Mouse (Mus musculus): ENCODE results near the gene Tmem212. TPM values are rescaled to one million over a fixed set of nuclear protein-coding genes. Genes with fewer than 3 reads are reported as not detected.

Gene Tmem212
- not detected in 2 replicates for polyA plus RNA-seq (2012; rRNA removed; ENCODE audit: low replicate concordance)

DNA sequence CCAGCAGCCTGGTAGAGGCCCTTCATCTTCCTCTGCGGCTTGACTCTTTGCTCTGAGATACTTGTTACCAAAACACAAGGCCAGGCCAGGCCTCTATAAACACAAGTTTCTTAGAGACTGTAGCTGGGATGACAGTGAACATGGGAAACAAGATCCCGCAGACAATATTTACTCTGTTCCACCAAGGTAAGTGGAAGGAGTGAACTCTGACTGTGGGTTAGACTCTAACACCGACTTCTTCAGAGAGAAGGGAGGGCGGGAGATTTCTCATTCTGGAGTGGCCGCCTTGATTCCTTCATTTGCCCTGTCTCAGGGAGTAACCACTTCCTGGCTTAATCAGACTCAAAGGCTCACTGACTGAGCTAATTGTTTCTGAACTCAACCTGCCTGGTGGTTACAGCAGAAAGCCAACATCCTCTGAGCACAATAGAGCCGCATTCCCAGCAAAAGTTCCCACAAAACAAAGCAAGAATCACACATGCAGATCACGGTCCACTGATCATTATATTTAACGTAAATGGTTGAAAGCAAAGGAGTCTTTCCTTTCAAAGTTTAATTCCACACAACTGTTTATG lies at the start of gene Tmem212:
Tmem212 (minus strand) TSS at position 51 of the 575 bp plus-strand sequence.

GRCm38 (mm10) chr3:27938381-27939323 lies 42.5 kb upstream of the Tmem212 start, which contains the start of gene Pld1:
Pld1 (plus strand) TSS chr3:27938695.

Other genes starting within 250 kb of the Tmem212 start
- gene Fndc3b, start 185.1 kb downstream of the Tmem212 start, polyA plus RNA-seq (2012; rRNA removed; ENCODE audit: low replicate concordance) = 1.3 and 6.3 TPM in 2 replicates
- gene Pld1, start 42.3 kb upstream of the Tmem212 start, polyA plus RNA-seq (2012; rRNA removed; ENCODE audit: low replicate concordance) = 5.7 and 5.9 TPM in 2 replicates

Data from duodenum, adult 2 months (tissue).